Mouse (Mus musculus): Measurements from ENCODE around the gene Sult2b1. TPM values are rescaled to one million over a fixed set of nuclear protein-coding genes. Genes with fewer than 3 reads are reported as not detected.

The Sult2b1 gene
- total and polyA plus RNA-seq, 3 experiments = 0.08 TPM; not detected in 2

- Histone ChIP-seq H3K27ac (no peak overlapping the region), H3K36me3 (ENCODE audit: control insufficient read depth, insufficient read depth, low read length) (no peaks in the 10 kb centered on the region), H3K4me1 (ENCODE audit: control insufficient read depth, insufficient read depth, low read length) (no peaks in the 10 kb centered on the region), H3K79me2 (replicated peaks; ENCODE audit: control insufficient read depth, insufficient read depth, low read length) (no peaks in the 10 kb centered on the region), H3K4me3 (no peak overlapping the region), H3K27me3 (ENCODE audit: control insufficient read depth, insufficient read depth, low read length) (peaks cover 12% of the 10 kb centered on the region; the same call in 1 of the 2 replicates), H3K9ac (ENCODE audit: low read depth, low read length) (no peak overlapping the region; the same call in 1 of the 2 replicates)
- WGBS = 2% methylated on average over 39 of the region's 42 CpGs
- intact Hi-C loops (cut with DNase I) = no loop called here
- DNase-seq = no peak
- TF ChIP-seq POLR2A (IDR thresholded peaks at IDR 0.05; ENCODE audit: insufficient read depth, low read depth, low read length) = no peak
- TF ChIP-seq CTCF (IDR thresholded peaks at IDR 0.05) = no peak
- no peak for TF ChIP-seq EP300 (IDR thresholded peaks at IDR 0.05; ENCODE audit: insufficient read depth, low read depth, low read length)
These were observed 1.1 kb upstream of the Sult2b1 start for GRCm38 (mm10) chr7:45785388-45786135.

DNA sequence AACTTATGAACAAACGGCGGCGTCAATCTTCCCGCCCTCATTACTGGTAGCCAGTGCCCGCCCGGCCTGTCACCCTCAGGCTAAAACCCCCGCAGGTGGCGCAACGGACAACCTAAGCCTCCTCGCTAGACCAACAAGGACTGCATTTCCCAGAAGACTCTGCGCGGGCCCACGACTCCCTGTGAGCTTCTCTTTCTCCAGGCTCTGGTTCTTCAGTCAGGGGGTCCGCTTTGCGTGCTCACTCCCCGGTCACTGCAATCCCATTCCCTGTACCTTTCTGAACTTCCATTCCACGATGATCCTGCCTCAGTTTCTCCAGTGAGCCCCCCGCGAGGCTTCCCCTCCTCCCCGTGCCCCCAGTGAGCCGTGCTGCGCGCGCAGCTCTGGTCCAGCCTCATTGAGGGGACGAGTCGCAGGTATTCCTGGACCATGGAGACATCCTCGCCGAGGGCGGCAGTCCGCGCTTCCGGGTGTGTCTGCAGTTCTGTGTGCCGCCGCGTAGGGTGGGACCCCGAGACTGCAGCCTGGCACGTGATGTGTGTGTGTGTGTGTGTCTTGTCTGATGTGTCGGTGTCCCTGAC lies 868 bp downstream of the Sult2b1 start, which contains the start of gene Lmtk3:
TSS of gene Lmtk3 (plus strand) at position 228 of the 581 bp plus-strand sequence.
- TF ChIP-seq CTCF (IDR thresholded peaks at IDR 0.05) (peak; percentile 29), POLR2A (IDR thresholded peaks at IDR 0.05; ENCODE audit: insufficient read depth, low read depth, low read length) (no peak)
- H3K9ac ChIP-seq (ENCODE audit: low read depth, low read length) = peak within 1 kb of the TSS; percentile 54
- 1% methylated on average over 38 of the region's 38 CpGs for WGBS
- no peaks in the 10 kb centered on the region for H3K36me3 ChIP-seq (ENCODE audit: control insufficient read depth, insufficient read depth, low read length)
- no peak within 1 kb of the TSS for H3K27ac ChIP-seq
- peak within 1 kb of the TSS; percentile 50 for H3K4me3 ChIP-seq
- H3K27me3 ChIP-seq (ENCODE audit: control insufficient read depth, insufficient read depth, low read length) = peaks cover 12% of the 10 kb centered on the region; the same call in 1 of the 2 replicates
- intact Hi-C loops (cut with DNase I) = no loop called here
- H3K79me2 ChIP-seq (replicated peaks; ENCODE audit: control insufficient read depth, insufficient read depth, low read length) = no peaks in the 10 kb centered on the region
- peak in 1 of 2 experiments; percentile 42 for DNase-seq
- no peaks in the 10 kb centered on the region for H3K4me1 ChIP-seq (ENCODE audit: control insufficient read depth, insufficient read depth, low read length)

GRCm38 (mm10) chr7:45782271-45782670 lies 2.2 kb downstream of the Sult2b1 start:
- H3K27me3 ChIP-seq (ENCODE audit: control insufficient read depth, insufficient read depth, low read length) = peaks cover 12% of the 10 kb centered on the region; the same call in 1 of the 2 replicates
- 48% methylated on average over 4 of the region's 4 CpGs for WGBS
- no peaks in the 10 kb centered on the region for H3K36me3 ChIP-seq (ENCODE audit: control insufficient read depth, insufficient read depth, low read length)
- no peak overlapping the region for H3K27ac ChIP-seq
- no peaks in the 10 kb centered on the region for H3K4me1 ChIP-seq (ENCODE audit: control insufficient read depth, insufficient read depth, low read length)
- H3K9ac ChIP-seq (ENCODE audit: low read depth, low read length) = no peak overlapping the region
- no peak for DNase-seq
- H3K79me2 ChIP-seq (replicated peaks; ENCODE audit: control insufficient read depth, insufficient read depth, low read length) = no peaks in the 10 kb centered on the region
- intact Hi-C loops (cut with DNase I) = no loop called here
- H3K4me3 ChIP-seq = no peak overlapping the region
- TF ChIP-seq POLR2A (IDR thresholded peaks at IDR 0.05; ENCODE audit: insufficient read depth, low read depth, low read length) (no peak), CTCF (IDR thresholded peaks at IDR 0.05) (no peak), EP300 (IDR thresholded peaks at IDR 0.05; ENCODE audit: insufficient read depth, low read depth, low read length) (no peak)

DNA sequence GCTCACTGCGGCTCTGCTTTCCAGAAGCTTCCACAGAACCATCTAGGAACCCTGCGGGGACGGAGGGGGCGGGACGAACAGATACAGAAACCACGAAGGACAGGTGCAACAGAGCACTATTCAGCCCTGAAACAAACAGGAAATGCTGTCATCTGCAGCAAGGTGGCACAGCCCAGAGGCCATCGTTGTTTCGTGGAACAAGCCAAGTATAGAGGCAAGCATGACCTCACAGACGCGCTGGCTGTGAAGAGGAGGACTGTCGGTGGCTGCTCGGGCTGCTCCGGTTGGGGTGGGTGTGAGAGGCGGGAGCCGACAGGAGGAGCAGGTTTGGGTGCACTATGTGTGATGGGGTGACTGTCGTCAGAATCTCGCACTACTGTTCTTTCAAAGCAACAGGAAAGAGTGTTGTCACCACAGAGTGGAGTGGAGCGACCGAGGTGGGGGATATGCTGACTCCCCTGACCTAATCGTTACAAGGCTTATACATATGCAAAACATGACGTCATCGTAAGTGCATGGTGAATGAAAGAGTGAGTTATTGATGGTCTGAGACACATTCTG lies 5.3 kb downstream of the Sult2b1 start:
- Histone ChIP-seq H3K36me3 (ENCODE audit: control insufficient read depth, insufficient read depth, low read length) (no peaks in the 10 kb centered on the region), H3K27me3 (ENCODE audit: control insufficient read depth, insufficient read depth, low read length) (no peaks in the 10 kb centered on the region), H3K4me1 (ENCODE audit: control insufficient read depth, insufficient read depth, low read length) (no peaks in the 10 kb centered on the region), H3K4me3 (no peak overlapping the region), H3K27ac (no peak overlapping the region), H3K79me2 (replicated peaks; ENCODE audit: control insufficient read depth, insufficient read depth, low read length) (no peaks in the 10 kb centered on the region), H3K9ac (ENCODE audit: low read depth, low read length) (no peak overlapping the region)
- 17% methylated on average over 22 of the region's 22 CpGs for WGBS
- intact Hi-C loops (cut with DNase I) = no loop called here
- TF ChIP-seq CTCF (IDR thresholded peaks at IDR 0.05) (no peak), EP300 (IDR thresholded peaks at IDR 0.05; ENCODE audit: insufficient read depth, low read depth, low read length) (no peak), POLR2A (IDR thresholded peaks at IDR 0.05; ENCODE audit: insufficient read depth, low read depth, low read length) (no peak)
- DNase-seq = no peak

DNA sequence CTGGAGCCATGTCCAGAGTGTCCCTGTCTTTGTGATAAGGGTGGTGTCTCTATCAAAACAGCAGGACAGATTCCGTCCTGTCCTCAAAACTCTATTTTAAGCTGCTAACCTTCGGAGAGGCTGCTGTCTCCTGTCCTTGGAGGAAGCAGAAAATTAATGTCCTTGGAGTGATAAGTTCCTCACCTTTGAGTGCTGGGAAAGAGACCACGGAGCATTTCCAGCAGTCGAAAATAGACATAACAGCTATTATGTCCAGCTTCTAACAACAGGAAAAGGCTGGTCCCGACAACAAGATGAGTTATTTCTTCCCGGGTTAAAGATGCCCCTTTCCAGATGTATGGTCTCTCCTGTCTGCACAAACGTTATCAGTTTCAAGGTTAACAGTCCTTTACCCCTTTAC lies 9.2 kb downstream of the Sult2b1 start:
- Histone ChIP-seq H3K36me3 (ENCODE audit: control insufficient read depth, insufficient read depth, low read length) (no peaks in the 10 kb centered on the region), H3K9ac (ENCODE audit: low read depth, low read length) (no peak overlapping the region)

GRCm38 (mm10) chr7:45771101-45771500 lies 13.4 kb downstream of the Sult2b1 start:
- no peak overlapping the region for H3K4me3 ChIP-seq

More for the DNA sequence above, 9.2 kb downstream of the Sult2b1 start:
- Histone ChIP-seq H3K27ac (no peak overlapping the region), H3K4me3 (no peak overlapping the region), H3K79me2 (replicated peaks; ENCODE audit: control insufficient read depth, insufficient read depth, low read length) (no peaks in the 10 kb centered on the region), H3K27me3 (ENCODE audit: control insufficient read depth, insufficient read depth, low read length) (no peaks in the 10 kb centered on the region), H3K4me1 (ENCODE audit: control insufficient read depth, insufficient read depth, low read length) (no peaks in the 10 kb centered on the region)
- TF ChIP-seq POLR2A (IDR thresholded peaks at IDR 0.05; ENCODE audit: insufficient read depth, low read depth, low read length) (no peak), CTCF (IDR thresholded peaks at IDR 0.05) (no peak), EP300 (IDR thresholded peaks at IDR 0.05; ENCODE audit: insufficient read depth, low read depth, low read length) (no peak)
- intact Hi-C loops (cut with DNase I) = no loop called here
- no peak for DNase-seq
- WGBS = 48% methylated on average over 7 of the region's 7 CpGs

More at GRCm38 (mm10) chr7:45771101-45771500, 13.4 kb downstream of the Sult2b1 start:
- intact Hi-C loops (cut with DNase I) = no loop called here
- H3K79me2 ChIP-seq (replicated peaks; ENCODE audit: control insufficient read depth, insufficient read depth, low read length) = no peaks in the 10 kb centered on the region
- WGBS = 57% methylated on average over 4 of the region's 4 CpGs
- H3K27me3 ChIP-seq (ENCODE audit: control insufficient read depth, insufficient read depth, low read length) = no peaks in the 10 kb centered on the region
- no peaks in the 10 kb centered on the region for H3K4me1 ChIP-seq (ENCODE audit: control insufficient read depth, insufficient read depth, low read length)
- TF ChIP-seq EP300 (IDR thresholded peaks at IDR 0.05; ENCODE audit: insufficient read depth, low read depth, low read length) = no peak
- no peak for TF ChIP-seq POLR2A (IDR thresholded peaks at IDR 0.05; ENCODE audit: insufficient read depth, low read depth, low read length)
- TF ChIP-seq CTCF (IDR thresholded peaks at IDR 0.05) = no peak
- no peak overlapping the region for H3K9ac ChIP-seq (ENCODE audit: low read depth, low read length)
- H3K27ac ChIP-seq = no peak overlapping the region
- no peaks in the 10 kb centered on the region for H3K36me3 ChIP-seq (ENCODE audit: control insufficient read depth, insufficient read depth, low read length)
- no peak for DNase-seq
